Mouse (Mus musculus) gonadal fat pad, adult 2 months (tissue): Measurements from ENCODE around the gene Olfr924. TPM values are rescaled to one million over a fixed set of nuclear protein-coding genes. Genes with fewer than 3 reads are reported as not detected.
"Not testable (repeated sequence)": the region's sequence is repeated elsewhere in the genome, so short reads cannot be mapped to it uniquely, and the experiment has no call there.

ENCODE experiments used
- DNase-seq: peaks from one replicate; pipeline ENCODE4 v3.0.0-alpha.2; 2012; ENCODE audit warnings: low read depth
- polyA plus RNA-seq: library from polyadenylated mRNA; depleted of rRNA; stranded (reverse); fragments of >200 nt; gene quantifications from 2 replicates; pipeline ENCODE4 v1.2.3, GENCODE M21; 2012; rRNA removed

Gene Olfr924
- not detected in 2 replicates for polyA plus RNA-seq

GRCm38 (mm10) chr9:38844149-38844548 lies at the start of gene Olfr924:
TSS of gene Olfr924 (plus strand) at chr9:38844449.
- DNase-seq = no peak

DNA sequence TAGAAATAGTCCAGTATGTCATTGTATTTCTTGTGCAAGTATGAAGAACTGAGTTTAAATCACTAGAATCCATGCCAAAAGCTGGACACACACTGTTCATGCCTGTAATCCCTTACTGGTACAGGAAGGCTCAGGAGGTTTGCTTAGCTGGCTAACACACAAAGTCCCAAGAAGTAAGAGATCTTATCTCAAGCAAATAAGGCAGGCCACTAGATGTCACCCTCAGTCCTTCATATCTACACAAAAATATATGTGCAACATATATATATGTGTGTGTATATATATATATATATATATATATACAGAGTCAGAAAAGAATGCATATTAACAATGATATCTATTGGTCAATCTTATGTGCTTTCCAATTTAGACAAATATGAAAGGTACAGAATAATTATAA lies 38.6 kb upstream of the Olfr924 start:
- peak; percentile 30 for DNase-seq

- DNase-seq = no peak
These were observed 29.9 kb upstream of the Olfr924 start, which contains the start of gene Olfr922 for GRCm38 (mm10) chr9:38814314-38814713. TSS of gene Olfr922 (plus strand) at chr9:38814614.

DNA sequence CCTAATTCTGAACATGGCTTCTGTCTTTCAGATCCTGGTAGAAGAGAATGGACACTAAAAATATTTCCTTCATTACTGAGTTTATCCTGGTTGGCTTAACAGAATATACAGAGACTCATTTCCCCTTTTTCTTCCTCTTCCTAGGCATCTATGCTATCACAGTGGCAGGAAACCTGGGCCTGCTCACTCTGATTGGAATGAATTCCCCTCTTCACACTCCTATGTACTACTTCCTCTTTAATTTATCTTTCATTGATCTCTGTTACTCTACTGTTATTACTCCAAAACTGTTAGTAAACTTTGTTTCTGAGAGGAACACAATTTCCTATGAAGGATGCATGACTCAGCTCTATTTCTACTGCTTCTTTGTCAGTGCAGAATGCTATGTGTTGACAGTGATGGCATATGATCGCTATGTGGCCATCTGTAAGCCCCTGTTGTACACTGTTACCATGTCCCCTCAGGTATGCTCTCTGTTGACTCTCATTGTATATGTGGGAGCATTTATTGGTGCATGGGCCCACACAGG lies 28.7 kb upstream of the Olfr924 start:
- DNase-seq = no peak

GRCm38 (mm10) chr9:38826245-38826644 lies 18.0 kb upstream of the Olfr924 start, which contains the start of gene Olfr923:
TSS of gene Olfr923 (plus strand) at chr9:38826545.
- no peak for DNase-seq

DNA sequence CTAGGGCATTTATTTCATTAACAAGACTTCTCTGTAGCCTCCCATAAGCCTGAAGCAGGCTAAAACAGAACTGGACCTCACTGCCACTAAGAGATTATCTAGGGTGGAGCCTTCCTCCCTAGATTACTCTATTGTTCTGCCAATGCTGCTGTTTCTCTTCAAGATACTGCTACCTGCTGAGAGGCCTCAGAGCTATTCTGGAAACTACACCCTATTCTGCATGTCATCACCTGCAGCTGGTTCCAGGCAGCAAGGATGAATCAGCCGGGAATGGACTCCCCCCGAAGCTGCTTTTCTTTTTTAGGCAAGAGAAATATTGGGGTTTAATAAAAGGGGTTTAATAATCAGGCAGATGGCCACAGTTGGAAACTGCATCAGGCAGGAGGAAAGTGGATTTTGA lies 11.2 kb upstream of the Olfr924 start:
- DNase-seq = no peak

GRCm38 (mm10) chr9:38854760-38855159 lies 10.5 kb downstream of the Olfr924 start, which contains the start of gene Olfr26:
TSS of gene Olfr26 (plus strand) at chr9:38855060.
- DNase-seq = no peak

- DNase-seq = not testable (repeated sequence)
These were observed 30.6 kb downstream of the Olfr924 start for GRCm38 (mm10) chr9:38874880-38875279.

GRCm38 (mm10) chr9:38876826-38877225 lies 32.6 kb downstream of the Olfr924 start, which contains the start of gene Olfr926:
TSS of gene Olfr926 (plus strand) at chr9:38877126.
- no peak for DNase-seq

Other genes starting within 250 kb of the Olfr924 start
- gene Olfr914, start 239.3 kb upstream of the Olfr924 start, polyA plus RNA-seq = not detected in 2 replicates
- gene Olfr916, start 184.6 kb upstream of the Olfr924 start, polyA plus RNA-seq = not detected in 2 replicates
- not detected in 2 replicates for gene Olfr917, start 178.6 kb upstream of the Olfr924 start, polyA plus RNA-seq
- gene Olfr918, start 169.8 kb upstream of the Olfr924 start, polyA plus RNA-seq = not detected in 2 replicates
- not detected in 2 replicates for gene Olfr919, start 140.8 kb upstream of the Olfr924 start, polyA plus RNA-seq
- 18.3 and 23.6 TPM in 2 replicates for gene Vwa5a, start 126.2 kb upstream of the Olfr924 start, polyA plus RNA-seq
- gene Olfr920, start 92.2 kb upstream of the Olfr924 start, polyA plus RNA-seq = 0.19 and 0.20 TPM in 2 replicates
- gene Olfr921, start 71.4 kb upstream of the Olfr924 start, polyA plus RNA-seq = 0.03 TPM in 1 of 2 replicates, not detected in the other
- gene Olfr922, start 29.8 kb upstream of the Olfr924 start, polyA plus RNA-seq = not detected in 2 replicates
- gene Olfr923, start 17.9 kb upstream of the Olfr924 start, polyA plus RNA-seq = not detected in 2 replicates
- gene Olfr26, start 10.6 kb downstream of the Olfr924 start, polyA plus RNA-seq = not detected in 2 replicates
- gene Olfr926, start 32.7 kb downstream of the Olfr924 start, polyA plus RNA-seq = not detected in 2 replicates
- not detected in 2 replicates for gene Olfr930, start 85.4 kb downstream of the Olfr924 start, polyA plus RNA-seq
- not detected in 2 replicates for gene Olfr933, start 127.9 kb downstream of the Olfr924 start, polyA plus RNA-seq
- gene Olfr934, start 143.9 kb downstream of the Olfr924 start, polyA plus RNA-seq = not detected in 2 replicates
- not detected in 2 replicates for gene Olfr935, start 155.2 kb downstream of the Olfr924 start, polyA plus RNA-seq
- not detected in 2 replicates for gene Olfr146, start 178.9 kb downstream of the Olfr924 start, polyA plus RNA-seq
- gene Olfr937, start 220.5 kb downstream of the Olfr924 start, polyA plus RNA-seq = not detected in 2 replicates
- gene Olfr938, start 234.4 kb downstream of the Olfr924 start, polyA plus RNA-seq = not detected in 2 replicates